Mouse (Mus musculus) testis, adult 2 months (tissue): ENCODE data around the gene Mgat2. TPM values are rescaled to one million over a fixed set of nuclear protein-coding genes. Genes with fewer than 3 reads are reported as not detected.
A peak's percentile ranks its signal among the peaks of the same experiment; 100 is the strongest.
"Not testable (repeated sequence)": the region's sequence is repeated elsewhere in the genome, so short reads cannot be mapped to it uniquely, and the experiment has no call there.

Source experiments
- H3K27ac ChIP-seq: fragments of 200-500 bp; 2 replicates; pipeline ENCODE4 v1.5.1; 2012; ENCODE audit warnings: low read depth, low read length; ENCODE audit not compliant: control insufficient read depth, insufficient read depth
- H3K27me3 ChIP-seq: fragments of 200-500 bp; 2 replicates; pipeline ENCODE4 v1.6.1; 2012; ENCODE audit warnings: mild to moderate bottlenecking, low read length, moderate library complexity; ENCODE audit not compliant: control insufficient read depth, insufficient read depth
- H3K36me3 ChIP-seq: fragments of 200-500 bp; 2 replicates; pipeline ENCODE4 v1.6.1; 2012; ENCODE audit warnings: mild to moderate bottlenecking, low read length; ENCODE audit not compliant: control insufficient read depth, insufficient read depth
- H3K4me1 ChIP-seq: fragments of 200-500 bp; 2 replicates; pipeline ENCODE4 v1.6.1; 2012; ENCODE audit warnings: low read length; ENCODE audit not compliant: control insufficient read depth, insufficient read depth
- H3K4me3 ChIP-seq: fragments of 200-500 bp; 2 replicates; pipeline ENCODE4 v1.5.1; 2012; ENCODE audit warnings: low read depth, mild to moderate bottlenecking, low read length, moderate library complexity, mixed read lengths; ENCODE audit not compliant: control insufficient read depth
- CTCF ChIP-seq: fragments of 200-500 bp; IDR thresholded peaks from 2 replicates; pipeline ENCODE4 v1.5.1; 2012; ENCODE audit warnings: low read depth, mild to moderate bottlenecking, inconsistent platforms, low read length, moderate library complexity; ENCODE audit not compliant: control insufficient read depth, insufficient read depth, insufficient replicate concordance
- POLR2A ChIP-seq: fragments of 200-500 bp; IDR thresholded peaks from 2 replicates; pipeline ENCODE4 v1.6.1; 2012; ENCODE audit warnings: low read depth, mild to moderate bottlenecking, inconsistent platforms, low read length, moderate library complexity; ENCODE audit not compliant: control insufficient read depth
- polyA plus RNA-seq: library from polyadenylated mRNA; depleted of rRNA; stranded (reverse); fragments of >200 nt; gene quantifications from 2 replicates; pipeline ENCODE4 v1.2.3, GENCODE M21; 2012

Gene Mgat2
- polyA plus RNA-seq, 1 experiment, result 12.0 TPM

GRCm38 (mm10) chr12:69157107-69157506 is 26.9 kb upstream of the Mgat2 start:
- H3K27me3 ChIP-seq, result no peaks in the 10 kb centered on the region
- H3K36me3 ChIP-seq, result 0 out of 2 replicates have a peak, but pooled peaks cover 1% of the 10 kb centered on the region
- H3K4me3 ChIP-seq, result no peak overlapping the region
- H3K27ac ChIP-seq, result no peak overlapping the region
- no peak for TF ChIP-seq POLR2A
- TF ChIP-seq CTCF, result no peak
- peaks cover 3% of the 10 kb centered on the region; the same call in 1 of the 2 replicates for H3K4me1 ChIP-seq

GRCm38 (mm10) chr12:69158366-69158764 is 25.6 kb upstream of the Mgat2 start:
- Histone ChIP-seq H3K4me3 (peak overlapping the region; percentile 95), H3K27me3 (no peaks in the 10 kb centered on the region), H3K27ac (peak overlapping the region; percentile 96), H3K4me1 (peaks cover 3% of the 10 kb centered on the region; the same call in 1 of the 2 replicates), H3K36me3 (0 out of 2 replicates have a peak, but pooled peaks cover 1% of the 10 kb centered on the region)
- no peak for TF ChIP-seq POLR2A
- no peak for TF ChIP-seq CTCF

- Histone ChIP-seq H3K27ac (peak within 1 kb of the TSS; percentile 96), H3K4me3 (peak within 1 kb of the TSS; percentile 95)
- H3K36me3 ChIP-seq, H3K27me3 ChIP-seq, H3K4me1 ChIP-seq: not testable (repeated sequence)
- TF ChIP-seq POLR2A, result peak; percentile 86
These were observed 25.0 kb upstream of the Mgat2 start, which contains the start of gene Rps29 for GRCm38 (mm10) chr12:69158765-69159577. Gene Rps29 (minus strand): TSS chr12:69159186.

GRCm38 (mm10) chr12:69159578-69159940 is 24.4 kb upstream of the Mgat2 start:
- H3K4me1 ChIP-seq, result peaks cover 3% of the 10 kb centered on the region; the same call in 1 of the 2 replicates
- TF ChIP-seq CTCF, result no peak
- TF ChIP-seq POLR2A, result no peak
- no peak overlapping the region for H3K27ac ChIP-seq
- peak overlapping the region; percentile 95 for H3K4me3 ChIP-seq
- H3K27me3 ChIP-seq, result no peaks in the 10 kb centered on the region
- 0 out of 2 replicates have a peak, but pooled peaks cover 1% of the 10 kb centered on the region for H3K36me3 ChIP-seq

GRCm38 (mm10) chr12:69160677-69161076 is 23.3 kb upstream of the Mgat2 start:
- H3K27me3 ChIP-seq, H3K27ac ChIP-seq, H3K36me3 ChIP-seq, H3K4me1 ChIP-seq, H3K4me3 ChIP-seq: not testable (repeated sequence)

- H3K36me3 ChIP-seq, H3K4me3 ChIP-seq, H3K27me3 ChIP-seq, H3K27ac ChIP-seq, H3K4me1 ChIP-seq: not testable (repeated sequence)
These were observed 20.4 kb upstream of the Mgat2 start for GRCm38 (mm10) chr12:69163586-69163985.

- H3K27me3 ChIP-seq, result no peaks in the 10 kb centered on the region
- TF ChIP-seq POLR2A (no peak), CTCF (no peak)
These were observed 19.1 kb upstream of the Mgat2 start for GRCm38 (mm10) chr12:69164904-69165303.

GRCm38 (mm10) chr12:69166861-69167581 is 16.9 kb upstream of the Mgat2 start:
- H3K4me3 ChIP-seq, H3K27me3 ChIP-seq, H3K27ac ChIP-seq, H3K4me1 ChIP-seq, H3K36me3 ChIP-seq: not testable (repeated sequence)

More at GRCm38 (mm10) chr12:69164904-69165303, 19.1 kb upstream of the Mgat2 start:
- Histone ChIP-seq H3K27ac (no peak overlapping the region), H3K4me3 (no peak overlapping the region), H3K4me1 (peaks cover 2% of the 10 kb centered on the region), H3K36me3 (no peaks in the 10 kb centered on the region)
